Mouse (Mus musculus): Measurements from ENCODE around the gene Taar7f. TPM values are rescaled to one million over a fixed set of nuclear protein-coding genes. Genes with fewer than 3 reads are reported as not detected.
"Not testable (repeated sequence)": the region's sequence is repeated elsewhere in the genome, so short reads cannot be mapped to it uniquely, and the experiment has no call there.

Gene Taar7f
- polyA plus RNA-seq, 1 experiment from 2014 or later = not detected

DNA sequence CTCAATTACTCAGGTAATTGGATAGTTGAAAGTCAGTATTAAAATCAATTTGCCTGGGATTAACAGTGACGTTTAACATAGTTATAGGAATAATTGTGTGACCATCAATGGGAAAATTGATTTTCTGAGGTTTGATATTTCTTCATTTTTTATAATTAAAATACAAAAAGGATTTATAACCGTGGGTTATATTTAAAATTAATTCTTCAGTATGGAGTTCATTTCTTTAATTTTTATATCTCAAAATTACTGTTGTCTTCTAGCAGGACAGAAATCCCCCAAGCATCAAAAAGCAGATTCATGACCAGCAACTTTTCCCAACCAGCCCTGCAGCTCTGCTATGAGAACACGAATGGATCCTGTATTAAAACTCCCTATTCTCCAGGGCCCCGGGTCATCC lies 26.9 kb downstream of the Taar7f start, which contains the start of gene Taar8a:
TSS of gene Taar8a (plus strand) at position 301 of the 400 bp plus-strand sequence.
- not testable (repeated sequence) for H3K36me3 ChIP-seq; H3K27ac ChIP-seq (ENCODE audit: poor library complexity, severe bottlenecking); H3K4me1 ChIP-seq (replicated peaks); H3K9ac ChIP-seq; ATAC-seq (ENCODE audit: insufficient number of reproducible peaks, low FRiP score); H3K4me3 ChIP-seq; H3K4me2 ChIP-seq; H3K27me3 ChIP-seq (replicated peaks); H3K9me3 ChIP-seq (replicated peaks)
- WGBS = 81% methylated on average over 2 of the region's 4 CpGs

DNA sequence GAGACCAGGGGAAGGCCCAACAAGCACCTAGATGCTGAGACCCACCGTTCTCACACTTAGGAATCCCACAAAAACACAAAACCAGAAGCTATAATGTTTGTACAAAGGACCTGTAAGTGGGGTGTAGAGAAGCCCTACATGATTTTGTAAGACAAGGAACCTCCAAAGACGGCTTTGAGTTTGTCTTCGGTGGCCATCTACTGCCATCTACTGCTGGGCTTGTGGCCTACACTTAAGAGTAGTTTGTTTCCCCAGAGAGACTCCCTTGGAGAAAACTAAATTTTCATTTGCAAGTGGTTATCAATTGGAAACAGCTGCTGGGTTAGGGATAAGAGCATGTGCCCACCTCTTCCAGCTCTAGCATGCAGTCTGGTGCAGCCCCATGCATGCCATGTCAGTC lies 30.9 kb downstream of the Taar7f start:
- H3K27ac ChIP-seq (ENCODE audit: poor library complexity, severe bottlenecking) = no peak overlapping the region
- H3K27me3 ChIP-seq (replicated peaks) = no peaks in the 10 kb centered on the region
- no peak for ATAC-seq (ENCODE audit: insufficient number of reproducible peaks, low FRiP score)
- H3K4me1 ChIP-seq (replicated peaks) = no peaks in the 10 kb centered on the region
- no peak overlapping the region for H3K4me3 ChIP-seq
- H3K4me2 ChIP-seq = no peak overlapping the region
- H3K9me3 ChIP-seq (replicated peaks) = no peaks in the 10 kb centered on the region
- H3K9ac ChIP-seq = no peak overlapping the region
- H3K36me3 ChIP-seq = no peaks in the 10 kb centered on the region
- WGBS = 32% methylated on average over 3 of the region's 3 CpGs

DNA sequence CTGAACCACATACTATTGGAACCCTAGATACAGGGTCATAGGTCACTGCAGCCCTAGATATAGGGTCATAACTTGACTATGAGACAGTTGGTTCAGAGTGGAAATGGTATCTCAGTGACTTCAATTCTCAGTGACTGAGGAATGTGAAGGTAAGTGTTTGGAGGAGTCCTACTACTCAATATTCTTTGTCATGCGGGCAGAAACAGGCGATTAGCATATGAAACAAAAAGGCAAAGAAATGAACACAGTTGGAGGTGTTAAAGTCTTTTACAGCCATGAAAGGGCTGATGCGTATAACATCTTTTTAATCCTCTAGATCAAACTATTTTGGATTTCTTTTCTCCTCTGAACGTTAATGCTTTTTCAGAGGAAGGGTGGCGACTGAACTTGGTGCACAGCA lies 36.6 kb downstream of the Taar7f start:
- Histone ChIP-seq H3K4me3 (no peak overlapping the region), H3K4me2 (no peak overlapping the region), H3K27me3 (replicated peaks) (no peaks in the 10 kb centered on the region), H3K27ac (ENCODE audit: poor library complexity, severe bottlenecking) (no peak overlapping the region), H3K9me3 (replicated peaks) (no peaks in the 10 kb centered on the region), H3K36me3 (no peaks in the 10 kb centered on the region), H3K4me1 (replicated peaks) (no peaks in the 10 kb centered on the region), H3K9ac (no peak overlapping the region)
- WGBS = 72% methylated on average over 5 of the region's 5 CpGs
- ATAC-seq (ENCODE audit: insufficient number of reproducible peaks, low FRiP score) = no peak

DNA sequence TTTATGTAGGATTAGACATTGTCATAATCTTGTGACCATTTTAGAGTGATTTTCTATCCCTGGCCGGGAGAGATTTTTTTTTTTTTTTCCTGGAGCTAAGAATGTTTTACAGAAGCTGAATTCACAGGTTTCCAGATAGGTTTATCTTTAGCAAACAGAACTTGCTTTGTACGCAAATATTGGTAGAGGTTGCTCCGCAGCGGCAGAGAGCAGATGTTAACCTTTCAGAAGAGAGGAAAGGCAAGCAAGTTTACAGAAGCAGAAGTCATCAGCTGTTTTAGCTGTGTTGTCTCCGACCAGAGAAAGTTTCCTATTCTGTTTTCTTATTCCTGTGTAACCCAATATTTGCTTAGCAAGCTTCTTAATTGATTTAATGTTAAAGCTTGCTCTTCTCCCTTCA lies 37.2 kb downstream of the Taar7f start:
- WGBS = 48% methylated on average over 5 of the region's 5 CpGs
- Histone ChIP-seq H3K4me3 (no peak overlapping the region), H3K27ac (ENCODE audit: poor library complexity, severe bottlenecking) (no peak overlapping the region), H3K27me3 (replicated peaks) (no peaks in the 10 kb centered on the region), H3K4me1 (replicated peaks) (no peaks in the 10 kb centered on the region), H3K4me2 (no peak overlapping the region), H3K36me3 (no peaks in the 10 kb centered on the region), H3K9ac (no peak overlapping the region), H3K9me3 (replicated peaks) (no peaks in the 10 kb centered on the region)
- ATAC-seq (ENCODE audit: insufficient number of reproducible peaks, low FRiP score) = no peak

DNA sequence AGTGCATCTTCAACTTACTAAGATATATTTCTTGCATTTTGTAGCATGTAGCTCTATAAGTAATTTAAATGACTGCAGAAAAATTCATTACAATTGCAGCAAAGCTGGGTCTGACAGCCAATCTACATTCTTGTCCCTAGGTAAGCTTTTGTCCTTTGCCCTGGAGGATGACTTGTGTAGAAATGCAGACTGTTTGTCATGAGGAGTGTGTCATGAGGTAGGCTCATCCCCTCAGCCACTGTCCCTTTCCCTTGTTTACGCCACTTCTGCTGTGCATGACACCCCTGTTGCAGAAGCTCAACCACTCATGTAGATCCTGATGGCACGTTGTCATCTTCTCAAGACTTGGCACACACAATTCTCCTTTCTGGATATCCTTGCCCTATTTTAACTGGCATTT lies 37.9 kb downstream of the Taar7f start:
- Histone ChIP-seq H3K4me2 (no peak overlapping the region), H3K36me3 (no peaks in the 10 kb centered on the region), H3K27me3 (replicated peaks) (no peaks in the 10 kb centered on the region)

DNA sequence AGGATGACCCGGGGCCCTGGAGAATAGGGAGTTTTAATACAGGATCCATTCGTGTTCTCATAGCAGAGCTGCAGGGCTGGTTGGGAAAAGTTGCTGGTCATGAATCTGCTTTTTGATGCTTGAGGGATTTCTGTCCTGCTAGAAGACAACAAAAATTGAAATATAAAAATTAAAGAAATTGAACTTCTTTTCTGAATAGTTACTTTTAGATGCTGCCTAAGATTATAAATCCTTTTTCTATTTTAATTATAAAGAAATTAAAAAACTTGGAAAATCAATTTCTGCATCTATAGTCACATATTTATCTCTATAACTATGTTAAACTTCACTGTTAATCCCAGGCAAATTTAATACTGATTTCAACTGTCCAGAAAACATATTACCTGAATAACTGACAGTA lies 42.9 kb downstream of the Taar7f start, which contains the start of gene Taar8b:
TSS of gene Taar8b (minus strand) at position 101 of the 400 bp plus-strand sequence.
- Histone ChIP-seq H3K4me2 (no peak within 1 kb of the TSS), H3K4me1 (replicated peaks) (no peaks in the 10 kb centered on the region), H3K4me3 (no peak within 1 kb of the TSS), H3K27me3 (replicated peaks) (no peaks in the 10 kb centered on the region), H3K9me3 (replicated peaks) (no peaks in the 10 kb centered on the region), H3K36me3 (no peaks in the 10 kb centered on the region), H3K9ac (no peak within 1 kb of the TSS), H3K27ac (ENCODE audit: poor library complexity, severe bottlenecking) (no peak within 1 kb of the TSS)
- ATAC-seq (ENCODE audit: insufficient number of reproducible peaks, low FRiP score) = no peak
- 66% methylated on average over 2 of the region's 2 CpGs for WGBS

More for the DNA sequence above, 37.9 kb downstream of the Taar7f start:
- no peaks in the 10 kb centered on the region for H3K4me1 ChIP-seq (replicated peaks)
- H3K9ac ChIP-seq = no peak overlapping the region
- no peak for ATAC-seq (ENCODE audit: insufficient number of reproducible peaks, low FRiP score)
- H3K27ac ChIP-seq (ENCODE audit: poor library complexity, severe bottlenecking) = no peak overlapping the region
- no peaks in the 10 kb centered on the region for H3K9me3 ChIP-seq (replicated peaks)
- no peak overlapping the region for H3K4me3 ChIP-seq
- 80% methylated on average over 2 of the region's 2 CpGs for WGBS

DNA sequence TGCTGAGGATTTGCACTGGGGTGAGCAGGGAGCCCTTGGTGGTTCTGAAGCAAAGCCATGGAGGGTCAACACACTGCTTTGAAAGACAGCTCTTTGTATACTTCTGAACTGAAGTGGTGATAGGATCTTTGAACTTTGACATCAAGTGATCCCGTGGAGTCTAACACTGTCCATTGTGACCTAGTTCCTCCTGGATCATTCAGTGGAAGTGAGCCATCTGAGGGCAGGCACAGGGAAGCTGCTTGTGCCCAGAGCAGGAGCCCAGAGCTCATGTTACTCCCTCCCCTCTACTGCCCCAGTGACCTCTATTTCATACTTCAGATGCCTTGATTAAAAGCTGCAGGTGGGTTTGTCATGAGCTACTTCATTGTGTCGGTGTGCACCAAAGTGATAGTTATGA lies 47.7 kb downstream of the Taar7f start:
- H3K9me3 ChIP-seq (replicated peaks); H3K27me3 ChIP-seq (replicated peaks); H3K4me1 ChIP-seq (replicated peaks); H3K36me3 ChIP-seq; H3K27ac ChIP-seq (ENCODE audit: poor library complexity, severe bottlenecking); ATAC-seq (ENCODE audit: insufficient number of reproducible peaks, low FRiP score); H3K9ac ChIP-seq; H3K4me3 ChIP-seq; H3K4me2 ChIP-seq: not testable (repeated sequence)
- 60% methylated on average over 2 of the region's 2 CpGs for WGBS

Other genes starting within 250 kb of the Taar7f start
- gene Vnn3, start 198.0 kb upstream of the Taar7f start, polyA plus RNA-seq (2016; fragmentation: Nextera tagmentation; extraction: Ambion mirVana) = not detected in 2 replicates
- gene Vnn1, start 154.8 kb upstream of the Taar7f start, polyA plus RNA-seq (2016; fragmentation: Nextera tagmentation; extraction: Ambion mirVana) = 6.9 and 7.0 TPM in 2 replicates
- not detected in 2 replicates for gene Taar1, start 129.2 kb upstream of the Taar7f start, polyA plus RNA-seq (2016; fragmentation: Nextera tagmentation; extraction: Ambion mirVana)
- not detected in 2 replicates for gene Taar2, start 110.9 kb upstream of the Taar7f start, polyA plus RNA-seq (2016; fragmentation: Nextera tagmentation; extraction: Ambion mirVana)
- not detected in 2 replicates for gene Taar3, start 100.0 kb upstream of the Taar7f start, polyA plus RNA-seq (2016; fragmentation: Nextera tagmentation; extraction: Ambion mirVana)
- not detected in 2 replicates for gene Taar4, start 89.0 kb upstream of the Taar7f start, polyA plus RNA-seq (2016; fragmentation: Nextera tagmentation; extraction: Ambion mirVana)
- gene Taar5, start 78.8 kb upstream of the Taar7f start, polyA plus RNA-seq (2016; fragmentation: Nextera tagmentation; extraction: Ambion mirVana) = not detected in 2 replicates
- gene Taar6, start 63.9 kb upstream of the Taar7f start, polyA plus RNA-seq (2016; fragmentation: Nextera tagmentation; extraction: Ambion mirVana) = not detected in 2 replicates
- not detected in 2 replicates for gene Taar7a, start 56.0 kb upstream of the Taar7f start, polyA plus RNA-seq (2016; fragmentation: Nextera tagmentation; extraction: Ambion mirVana)
- not detected in 2 replicates for gene Taar7b, start 49.6 kb upstream of the Taar7f start, polyA plus RNA-seq (2016; fragmentation: Nextera tagmentation; extraction: Ambion mirVana)
- gene Taar7d, start 22.3 kb upstream of the Taar7f start, polyA plus RNA-seq (2016; fragmentation: Nextera tagmentation; extraction: Ambion mirVana) = not detected in 2 replicates
- gene Taar7e, start 11.9 kb upstream of the Taar7f start, polyA plus RNA-seq (2016; fragmentation: Nextera tagmentation; extraction: Ambion mirVana) = not detected in 2 replicates
- not detected in 2 replicates for gene Taar8a, start 27.0 kb downstream of the Taar7f start, polyA plus RNA-seq (2016; fragmentation: Nextera tagmentation; extraction: Ambion mirVana)
- gene Taar8b, start 42.8 kb downstream of the Taar7f start, polyA plus RNA-seq (2016; fragmentation: Nextera tagmentation; extraction: Ambion mirVana) = not detected in 2 replicates
- not detected in 2 replicates for gene Taar8c, start 52.4 kb downstream of the Taar7f start, polyA plus RNA-seq (2016; fragmentation: Nextera tagmentation; extraction: Ambion mirVana)
- gene Taar9, start 60.0 kb downstream of the Taar7f start, polyA plus RNA-seq (2016; fragmentation: Nextera tagmentation; extraction: Ambion mirVana) = not detected in 2 replicates
- 86.9 and 92.5 TPM in 2 replicates for gene Stx7, start 99.8 kb downstream of the Taar7f start, polyA plus RNA-seq (2016; fragmentation: Nextera tagmentation; extraction: Ambion mirVana)
- gene Moxd1, start 174.0 kb downstream of the Taar7f start, polyA plus RNA-seq (2016; fragmentation: Nextera tagmentation; extraction: Ambion mirVana) = 2.7 TPM in 2 replicates

Data from heart, embryonic 12.5 days (tissue).